Mouse (Mus musculus) lung, embryonic 16.5 days (tissue): Measurements from ENCODE around the gene Fam107b. TPM values are rescaled to one million over a fixed set of nuclear protein-coding genes. Genes with fewer than 3 reads are reported as not detected.
"Not testable (repeated sequence)": the region's sequence is repeated elsewhere in the genome, so short reads cannot be mapped to it uniquely, and the experiment has no call there.

Source experiments
- ATAC-seq: fragments of 200-750 bp; cut with Nextera tagmentation; 2 replicates; pipeline ENCODE4 v1.8.0; 2017; ENCODE audit warnings: low read depth, mild to moderate bottlenecking, moderate library complexity
- H3K27ac ChIP-seq: fragments of 300-500 bp; sonication (generic); 2 replicates; pipeline ENCODE4 v1.5.1; 2014; ENCODE audit warnings: mild to moderate bottlenecking, control low read depth, low read length
- H3K27me3 ChIP-seq: fragments of 300-500 bp; sonication (generic); 2 replicates; pipeline ENCODE4 v1.6.1; 2014; ENCODE audit warnings: low read depth, low read length, mixed read lengths; ENCODE audit not compliant: control insufficient read depth, insufficient read depth
- H3K36me3 ChIP-seq: fragments of 300-500 bp; sonication (generic); 2 replicates; pipeline ENCODE4 v1.6.1; 2014; ENCODE audit warnings: low read length; ENCODE audit not compliant: control insufficient read depth, insufficient read depth
- H3K4me1 ChIP-seq: fragments of 300-500 bp; sonication (generic); replicated peaks from 2 replicates; pipeline ENCODE4 v1.6.1; 2014; ENCODE audit warnings: low read length, mixed read lengths; ENCODE audit not compliant: control insufficient read depth, insufficient read depth
- H3K4me2 ChIP-seq: fragments of 300-500 bp; sonication (generic); 2 replicates; pipeline ENCODE4 v1.6.1; 2014; ENCODE audit warnings: low read depth, low read length, control low read depth
- H3K4me3 ChIP-seq: fragments of 300-500 bp; sonication (generic); 2 replicates; pipeline ENCODE4 v1.5.1; 2014; ENCODE audit warnings: mild to moderate bottlenecking, low read length, control low read depth
- H3K9ac ChIP-seq: fragments of 300-500 bp; sonication (generic); 2 replicates; pipeline ENCODE4 v1.6.1; 2014; ENCODE audit warnings: low read length, control low read depth
- H3K9me3 ChIP-seq: fragments of 300-500 bp; sonication (generic); 2 replicates; pipeline ENCODE4 v1.6.1; 2016; ENCODE audit warnings: low read length; ENCODE audit not compliant: control insufficient read depth
- WGBS: fragments of 180-500 bp; shearing (Covaris S2); extraction: QIAGEN DNeasy Blood & Tissue Kit; methylation state at CpG from one replicate; pipeline ENCODE4 v1.1.7; 2014; 5-methylcytosine and 5-hydroxymethylcytosine counted together
- polyA plus RNA-seq: library from polyadenylated mRNA; unstranded; fragments of >200 nt; fragmentation: Nextera tagmentation; extraction: Ambion mirVana; gene quantifications from 2 replicates; pipeline ENCODE4 v1.2.1, GENCODE M21; 2015

Fam107b gene
- polyA plus RNA-seq, 1 experiment from 2014 or later = 33.3 TPM

DNA sequence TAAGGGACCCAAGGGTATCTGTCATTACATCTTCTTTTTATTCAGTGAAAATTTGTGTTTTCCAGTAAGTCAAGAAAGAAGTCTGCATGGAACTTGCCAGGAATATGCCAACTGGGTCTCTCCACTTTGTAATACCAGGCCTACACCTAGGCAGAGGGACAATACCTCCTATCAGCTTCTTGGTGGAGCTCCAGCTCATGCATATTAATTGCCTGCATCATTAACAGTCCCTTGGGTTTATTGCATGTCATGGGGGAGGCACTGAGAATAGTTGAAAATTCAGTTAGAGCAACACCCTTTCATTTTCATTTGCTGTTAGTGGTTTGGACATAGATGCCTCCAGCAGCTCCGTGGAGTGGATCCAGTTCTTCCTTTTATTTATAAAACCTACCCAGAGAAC, 130.1 kb downstream of the Fam107b start:
- peak overlapping the region; percentile 62 for H3K27ac ChIP-seq

DNA sequence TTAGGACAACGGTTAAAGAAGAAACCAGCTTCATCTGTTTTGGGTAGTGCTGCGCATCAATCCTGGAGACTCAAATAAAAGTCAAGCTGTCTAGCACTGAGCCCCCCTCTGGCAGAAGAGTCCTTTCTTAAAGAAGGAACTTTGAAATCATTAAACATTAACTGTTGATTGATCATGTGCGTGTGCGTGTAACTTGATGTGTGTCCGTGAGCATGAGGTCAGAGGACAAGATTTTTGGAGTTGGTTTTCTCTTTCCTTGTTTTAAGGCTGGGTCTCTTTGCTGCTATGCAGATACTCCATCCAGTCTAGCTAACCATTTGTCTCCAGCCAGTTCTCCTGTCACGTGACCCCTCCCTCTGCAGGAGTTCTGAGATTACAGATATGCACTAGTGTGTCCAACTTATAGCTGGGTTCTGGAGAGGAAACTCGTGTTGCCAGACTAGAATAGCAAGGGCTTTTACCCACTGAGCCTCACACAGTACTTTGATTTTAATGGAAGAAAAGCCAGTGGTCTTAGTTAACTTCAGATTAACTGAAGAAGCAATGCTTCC, 132.4 kb downstream of the Fam107b start:
- Histone ChIP-seq H3K4me1 (no peaks in the 10 kb centered on the region), H3K9me3 (no peaks in the 10 kb centered on the region), H3K27ac (no peak overlapping the region), H3K4me3 (no peak overlapping the region), H3K27me3 (no peaks in the 10 kb centered on the region), H3K36me3 (no peaks in the 10 kb centered on the region), H3K4me2 (no peak overlapping the region), H3K9ac (no peak overlapping the region)
- no peak for ATAC-seq
- 57% methylated on average over 7 of the region's 7 CpGs for WGBS

More for the DNA sequence above, 130.1 kb downstream of the Fam107b start:
- no peak for ATAC-seq
- Histone ChIP-seq H3K36me3 (no peaks in the 10 kb centered on the region), H3K4me2 (no peak overlapping the region), H3K4me1 (no peaks in the 10 kb centered on the region), H3K9me3 (no peaks in the 10 kb centered on the region), H3K4me3 (no peak overlapping the region), H3K27me3 (no peaks in the 10 kb centered on the region), H3K9ac (no peak overlapping the region)
- WGBS = 49% methylated on average over 1 of the region's 1 CpGs

DNA sequence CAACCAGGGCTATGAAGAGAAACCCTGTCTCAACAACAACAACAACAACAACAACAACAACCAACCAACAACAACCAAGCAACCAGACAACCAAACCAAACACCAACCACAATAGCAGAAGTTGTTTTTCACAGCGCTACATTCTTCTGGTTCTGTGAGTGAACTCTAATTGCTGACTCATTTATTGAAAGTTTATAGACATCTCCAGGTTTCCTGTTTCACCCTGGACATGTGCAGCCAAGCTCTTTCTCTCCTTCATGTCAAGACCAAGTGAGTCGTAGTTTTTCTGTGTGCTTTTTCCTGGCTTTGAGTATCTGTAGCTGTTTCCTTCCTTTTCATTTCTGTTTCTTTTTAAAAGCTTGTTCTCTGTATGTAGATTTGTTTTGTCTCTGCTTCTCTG, 133.5 kb downstream of the Fam107b start:
- Histone ChIP-seq H3K9ac (no peak overlapping the region), H3K4me3 (no peak overlapping the region), H3K4me1 (no peaks in the 10 kb centered on the region), H3K4me2 (no peak overlapping the region), H3K36me3 (no peaks in the 10 kb centered on the region), H3K27ac (no peak overlapping the region), H3K9me3 (no peaks in the 10 kb centered on the region), H3K27me3 (no peaks in the 10 kb centered on the region)
- no peak for ATAC-seq
- WGBS = 64% methylated on average over 2 of the region's 2 CpGs

DNA sequence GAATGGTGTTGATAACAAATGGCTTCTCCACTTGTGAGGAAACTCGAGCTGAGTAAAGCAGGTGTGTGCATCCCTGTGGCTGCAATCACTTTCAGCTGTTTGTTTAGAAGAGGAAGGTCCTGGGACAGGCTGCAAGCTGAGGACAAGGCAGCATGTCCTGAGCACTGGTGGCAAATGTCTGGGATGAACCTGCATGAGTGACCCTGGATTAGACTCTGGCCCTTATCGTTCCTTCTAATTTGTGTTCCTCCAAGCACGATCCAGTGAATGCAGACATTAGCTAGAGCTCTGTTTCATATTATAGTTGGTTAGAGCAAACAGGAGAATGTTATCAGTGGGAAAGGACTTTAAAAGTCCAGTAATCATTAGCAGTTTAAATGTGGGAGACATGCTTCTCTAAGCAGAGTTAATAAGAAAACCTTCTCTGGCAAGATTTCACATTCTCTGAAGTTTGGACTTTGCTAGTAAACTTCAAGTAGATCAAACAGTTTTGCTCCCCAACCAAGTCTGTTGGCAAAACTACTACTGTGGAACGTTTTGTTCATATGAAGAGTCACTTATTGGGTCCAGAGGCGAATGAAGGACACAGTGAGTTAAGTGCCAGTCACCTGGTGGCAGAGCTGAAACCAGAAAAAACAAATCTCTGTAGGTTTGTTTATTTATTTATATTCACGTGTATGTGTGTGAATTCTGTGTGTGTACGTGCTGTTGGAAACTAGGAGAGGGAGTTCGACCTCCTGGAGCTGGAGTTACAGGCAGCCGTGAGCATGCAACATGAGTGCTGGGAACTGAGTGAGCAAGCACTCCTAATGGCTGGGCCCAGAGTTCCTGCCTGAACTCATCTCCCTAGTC, 134.2 kb downstream of the Fam107b start:
- H3K4me1 ChIP-seq = no peaks in the 10 kb centered on the region
- no peak overlapping the region for H3K4me2 ChIP-seq
- WGBS = 51% methylated on average over 9 of the region's 9 CpGs
- H3K9ac ChIP-seq = no peak overlapping the region
- H3K27ac ChIP-seq = no peak overlapping the region
- no peaks in the 10 kb centered on the region for H3K36me3 ChIP-seq
- no peaks in the 10 kb centered on the region for H3K27me3 ChIP-seq
- no peak for ATAC-seq
- H3K4me3 ChIP-seq = no peak overlapping the region
- no peaks in the 10 kb centered on the region for H3K9me3 ChIP-seq

DNA sequence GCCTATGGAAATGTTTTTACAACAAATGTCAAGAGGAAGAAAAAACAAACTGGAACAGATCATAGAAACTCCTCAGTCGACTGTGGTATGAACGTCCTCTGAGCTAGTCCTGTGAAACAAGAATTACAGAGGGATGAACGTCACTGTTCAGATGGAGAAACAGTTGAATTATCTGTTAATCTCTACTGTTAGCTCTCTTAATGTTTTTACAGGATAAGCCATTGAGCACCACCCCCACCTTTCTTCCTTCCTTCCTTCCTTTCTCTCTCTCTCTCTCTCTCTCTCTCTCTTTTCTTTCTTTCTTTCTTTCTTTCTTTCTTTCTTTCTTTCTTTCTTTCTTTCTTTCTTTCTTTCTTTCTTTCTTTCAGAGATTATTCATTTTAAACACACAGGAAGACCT, 135.0 kb downstream of the Fam107b start:
- H3K4me2 ChIP-seq, H3K9me3 ChIP-seq, H3K36me3 ChIP-seq, H3K9ac ChIP-seq, H3K4me3 ChIP-seq, H3K4me1 ChIP-seq, H3K27me3 ChIP-seq, ATAC-seq, H3K27ac ChIP-seq: not testable (repeated sequence)
- WGBS = 23% methylated on average over 3 of the region's 3 CpGs

DNA sequence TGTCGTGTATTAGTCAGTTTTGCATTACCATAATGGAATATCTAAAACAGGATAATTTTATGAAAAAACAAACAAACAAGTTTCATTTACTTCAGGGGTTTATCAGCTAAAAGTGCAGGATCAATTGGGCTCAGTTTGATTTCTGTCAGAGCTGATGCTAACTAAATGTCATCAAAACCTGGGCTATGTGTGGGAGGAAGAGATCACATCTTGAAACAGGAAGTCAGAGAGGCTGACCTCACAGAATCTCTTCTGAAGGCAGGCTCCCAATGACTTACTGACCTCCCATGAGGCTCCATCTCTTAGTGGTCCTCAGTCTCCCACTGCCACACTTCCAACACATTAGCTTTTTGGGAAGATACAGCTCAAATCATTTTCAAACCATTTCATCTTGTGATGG, 136.9 kb downstream of the Fam107b start:
- Histone ChIP-seq H3K4me3 (no peak overlapping the region), H3K4me2 (no peak overlapping the region), H3K9me3 (no peaks in the 10 kb centered on the region), H3K27me3 (no peaks in the 10 kb centered on the region), H3K4me1 (no peaks in the 10 kb centered on the region), H3K36me3 (no peaks in the 10 kb centered on the region), H3K9ac (no peak overlapping the region), H3K27ac (no peak overlapping the region)
- no peak for ATAC-seq
- WGBS = 70% methylated on average over 1 of the region's 1 CpGs

DNA sequence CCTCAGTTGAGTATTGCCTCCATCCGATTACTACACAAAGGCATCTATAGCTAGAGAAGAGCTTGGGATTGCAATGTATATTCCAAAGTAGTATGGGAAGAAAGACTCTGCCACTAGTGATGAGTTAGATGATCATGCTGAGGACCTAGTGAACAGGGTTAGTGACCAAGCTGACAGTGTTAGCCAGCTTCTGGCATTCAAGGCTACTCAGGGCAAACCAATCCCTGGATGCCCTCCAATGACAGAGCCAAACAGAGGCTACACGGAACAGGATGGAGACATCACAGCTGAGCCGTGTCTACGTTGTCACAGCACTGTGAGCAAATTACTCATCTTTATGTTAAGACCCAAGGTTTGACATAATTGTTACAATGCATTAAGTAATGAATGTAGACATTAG, 138.3 kb downstream of the Fam107b start:
- H3K27me3 ChIP-seq = no peaks in the 10 kb centered on the region
- no peak for ATAC-seq
- no peak overlapping the region for H3K4me3 ChIP-seq
- H3K4me2 ChIP-seq = no peak overlapping the region
- H3K9me3 ChIP-seq = no peaks in the 10 kb centered on the region
- H3K4me1 ChIP-seq = no peaks in the 10 kb centered on the region; the same call in 1 of the 2 replicates
- no peak overlapping the region for H3K27ac ChIP-seq
- H3K9ac ChIP-seq = no peak overlapping the region
- no peaks in the 10 kb centered on the region for H3K36me3 ChIP-seq
- WGBS = 84% methylated on average over 4 of the region's 4 CpGs

DNA sequence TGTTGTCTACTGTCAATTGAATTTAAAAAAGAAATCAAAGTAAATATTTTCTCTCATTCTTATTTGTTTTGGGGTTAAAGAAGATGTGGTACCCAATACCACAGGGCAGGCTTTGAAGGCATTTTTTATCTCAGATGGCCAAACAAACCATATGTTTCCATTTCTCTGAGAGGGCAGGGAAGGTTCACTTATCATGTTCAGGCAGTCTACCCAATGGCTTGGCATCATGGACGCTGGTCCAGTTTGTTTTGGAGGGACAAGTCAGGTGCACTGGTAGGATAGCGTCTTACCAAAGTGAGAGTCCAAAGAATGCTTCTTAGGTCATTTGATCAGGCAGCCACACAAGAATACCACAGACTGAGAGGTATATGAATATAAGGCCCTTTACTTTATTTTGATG, 139.6 kb downstream of the Fam107b start:
- no peaks in the 10 kb centered on the region for H3K27me3 ChIP-seq
- ATAC-seq = no peak
- no peaks in the 10 kb centered on the region for H3K36me3 ChIP-seq
- peaks cover 6% of the 10 kb centered on the region; the same call in 1 of the 2 replicates for H3K4me1 ChIP-seq
- H3K9me3 ChIP-seq = no peaks in the 10 kb centered on the region
- H3K27ac ChIP-seq = no peak overlapping the region
- H3K4me3 ChIP-seq = no peak overlapping the region
- whole genome bisulfite sequencing = 77% methylated on average over 2 of the region's 2 CpGs
- no peak overlapping the region for H3K4me2 ChIP-seq
- H3K9ac ChIP-seq = no peak overlapping the region

DNA sequence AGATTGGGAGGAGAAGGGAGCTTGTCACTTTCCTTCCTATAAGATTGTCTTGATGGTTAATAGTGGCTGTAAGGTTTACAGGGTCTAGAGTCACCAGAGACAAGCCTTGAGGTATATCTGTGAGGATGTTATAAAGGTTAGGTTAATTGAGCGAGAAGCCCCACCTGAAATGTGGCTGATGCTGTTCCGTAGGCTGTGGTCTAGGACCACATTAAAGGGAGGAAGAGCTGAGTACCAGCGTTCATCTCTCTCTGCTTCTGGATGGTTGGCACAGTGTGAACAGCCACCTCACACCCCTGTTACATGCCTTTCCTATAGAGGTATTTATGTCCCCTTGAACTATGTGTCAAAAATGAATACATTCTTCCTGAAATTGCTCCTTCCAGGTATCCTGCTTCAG, 140.2 kb downstream of the Fam107b start:
- peaks cover 10% of the 10 kb centered on the region; the same call in 1 of the 2 replicates for H3K4me1 ChIP-seq
- ATAC-seq = no peak
- H3K27me3 ChIP-seq = no peaks in the 10 kb centered on the region
- no peak overlapping the region for H3K9ac ChIP-seq
- no peak overlapping the region for H3K4me3 ChIP-seq
- no peak overlapping the region for H3K27ac ChIP-seq
- no peaks in the 10 kb centered on the region for H3K9me3 ChIP-seq
- no peaks in the 10 kb centered on the region for H3K36me3 ChIP-seq
- WGBS = 88% methylated on average over 3 of the region's 3 CpGs
- H3K4me2 ChIP-seq = no peak overlapping the region
